Mouse (Mus musculus) MEL (cell line): ENCODE results near the gene Atg4b.

ENCODE experiments used
- CTCF ChIP-seq, 3 experiments: IDR thresholded peaks in 2 of 3; conservative IDR thresholded peaks in 1 of 3; 2 replicates each; pipeline ENCODE4 v1.5.1; 2011 to 2012; ENCODE audit warnings: low read length in 3 of 3, low read depth in 2 of 3, mild to moderate bottlenecking in 2 of 3, improper control_type of control experiment in 1 of 3, inconsistent platforms in 1 of 3, mixed read lengths in 1 of 3, moderate library complexity in 1 of 3; ENCODE audit not compliant: control insufficient read depth in 1 of 3, insufficient read depth in 1 of 3, poor library complexity in 1 of 3, severe bottlenecking in 1 of 3
- EP300 ChIP-seq, 2 experiments: IDR thresholded peaks; 2 replicates each; pipeline ENCODE4 v1.6.1; 2011; ENCODE audit warnings: improper control_type of control experiment in 2 of 2, low read length in 2 of 2, low read depth in 1 of 2, mild to moderate bottlenecking in 1 of 2
- GATA1 ChIP-seq: IDR thresholded peaks from 2 replicates; pipeline ENCODE4 v1.6.1; 2011; ENCODE audit warnings: low read depth, low read length, improper control_type of control experiment
- JUND ChIP-seq: IDR thresholded peaks from 2 replicates; pipeline ENCODE4 v1.6.1; 2011; ENCODE audit warnings: low read depth, mild to moderate bottlenecking, improper control_type of control experiment, low read length
- POLR2A ChIP-seq, 2 experiments: IDR thresholded peaks; 2 replicates each; pipeline ENCODE4 v1.6.1; 2011 to 2012; ENCODE audit warnings: low read length in 2 of 2, mild to moderate bottlenecking in 2 of 2, control low read depth in 1 of 2, improper control_type of control experiment in 1 of 2, low read depth in 1 of 2, moderate library complexity in 1 of 2; ENCODE audit not compliant: control insufficient read depth in 1 of 2, insufficient read depth in 1 of 2, poor library complexity in 1 of 2
- TAL1 ChIP-seq: IDR thresholded peaks from 2 replicates; pipeline ENCODE4 v1.6.1; 2012; ENCODE audit warnings: mild to moderate bottlenecking, inconsistent platforms, low read length, moderate library complexity, mixed read lengths
- ZMIZ1 ChIP-seq: IDR thresholded peaks from 2 replicates; pipeline ENCODE4 v1.6.1; 2012; ENCODE audit warnings: low read depth, mild to moderate bottlenecking, inconsistent platforms, low read length, improper control_type of control experiment, moderate library complexity

GRCm38 (mm10) chr1:93746179-93746578, 5.1 kb upstream of the Atg4b start:
- TF ChIP-seq CTCF (IDR thresholded peaks at IDR 0.05 in 2 of 3, conservative IDR thresholded peaks at IDR 0.05 in 1 of 3; ENCODE audit: control insufficient read depth in 1 of 3, insufficient read depth in 1 of 3, low read depth in 2 of 3, low read length in 3 of 3, poor library complexity in 1 of 3, severe bottlenecking in 1 of 3) (no peak), GATA1 (no peak), POLR2A (IDR thresholded peaks at IDR 0.05; ENCODE audit: control insufficient read depth in 1 of 2, insufficient read depth in 1 of 2, low read depth in 1 of 2, low read length in 2 of 2, poor library complexity in 1 of 2) (no peak), JUND (no peak), TAL1 (no peak), ZMIZ1 (no peak), EP300 (IDR thresholded peaks at IDR 0.05; ENCODE audit: low read depth in 1 of 2, low read length in 2 of 2) (no peak)
